28 mouse cellular contexts compared by ENCODE assay signal in genomic region chr4:9982786-9983525, GRCm38 (mm10).
DNase-seq lines count a peak whose midpoint lies in the region; ATAC-seq lines count a peak whose summit lies in the region.
"Had no signal": no experiment of that assay in that cellular context is flagged by ENCODE, and none has a peak within 500 bp of the region (broad histone marks: within the 10 kb centered on the region; RNA-seq: fewer than 3 reads in every experiment).

No protein-coding gene starts in this region.

- no peaks in the 10 kb centered on the region for H3K9me3 ChIP-seq in lung, embryonic 15.5 days
- H3K9me3 ChIP-seq: embryonic facial prominence, embryonic 12.5 days; embryonic facial prominence, embryonic 15.5 days; G1E; heart, embryonic 10.5 days; heart, embryonic 13.5 days; hindbrain, embryonic 12.5 days; hindbrain, embryonic 15.5 days had no signal

- 44% methylated on average over 7 of the region's 7 CpGs for WGBS in lung, embryonic 15.5 days

- intact Hi-C loops in heart, postnatal 36 days (cut with DNase I) = no loop called here

- no peaks in the 10 kb centered on the region for H3K27me3 ChIP-seq in lung, embryonic 15.5 days
- H3K27me3 ChIP-seq: CH12.LX; embryonic facial prominence, embryonic 12.5 days; embryonic facial prominence, embryonic 15.5 days; heart, embryonic 13.5 days; hindbrain, embryonic 12.5 days; hindbrain, embryonic 15.5 days; Patski had no signal

- peak; percentile 87; the same call in 1 of the 2 replicates for ATAC-seq in lung, embryonic 15.5 days (ENCODE audit: borderline replicate concordance, extremely low read depth, low FRiP score, low TSS enrichment)
- ATAC-seq: forebrain, embryonic 14.5 days; forebrain, postnatal 0 days; Patski had no signal

- no peak overlapping the region for H3K4me2 ChIP-seq in lung, embryonic 15.5 days
- H3K4me2 ChIP-seq: embryonic facial prominence, embryonic 12.5 days; embryonic facial prominence, embryonic 15.5 days; heart, embryonic 13.5 days; hindbrain, embryonic 12.5 days; hindbrain, embryonic 15.5 days had no signal

- H3K9ac ChIP-seq in lung, embryonic 15.5 days = no peak overlapping the region
- H3K9ac ChIP-seq: embryonic facial prominence, embryonic 12.5 days; embryonic facial prominence, embryonic 15.5 days; forebrain, postnatal 0 days; heart, embryonic 13.5 days; hindbrain, embryonic 12.5 days; hindbrain, embryonic 15.5 days had no signal

- DNase-seq in heart, adult 11 months = peak; percentile 59
- no peak for DNase-seq in heart, postnatal 36 days
- DNase-seq in lung, postnatal 4 days = no peak
- peak; percentile 8 for DNase-seq in lung, postnatal 14 days
- DNase-seq in mesoderm, embryonic 11.5 days (ENCODE audit: low read depth, low spot score) = peak; percentile 9
- DNase-seq in layer of hippocampus, postnatal 14 days (ENCODE audit: low spot score in 2 of 2) = no peak
- no peak for DNase-seq in gastrocnemius, adult 18-20 months (ENCODE audit: low spot score)
- DNase-seq: adrenal gland, postnatal 10 days; adrenal gland, postnatal 36 days; B cell, adult 2 months; cerebellum, adult 18-20 months; cerebellum, adult 9-10 months; cerebellum, postnatal 36 days; forebrain, postnatal 0 days; gastrocnemius, postnatal 25 days; heart, adult 2 months; heart, postnatal 14 days had no signal

- no peaks in the 10 kb centered on the region for H3K4me1 ChIP-seq in lung, embryonic 15.5 days
- H3K4me1 ChIP-seq: embryonic facial prominence, embryonic 12.5 days; embryonic facial prominence, embryonic 15.5 days; heart, embryonic 10.5 days; heart, embryonic 13.5 days; hindbrain, embryonic 12.5 days; hindbrain, embryonic 15.5 days had no signal

- no peaks in the 10 kb centered on the region for H3K36me3 ChIP-seq in lung, embryonic 15.5 days
- H3K36me3 ChIP-seq: embryonic facial prominence, embryonic 12.5 days; embryonic facial prominence, embryonic 15.5 days; G1E; heart, embryonic 10.5 days; heart, embryonic 13.5 days; hindbrain, embryonic 12.5 days; hindbrain, embryonic 15.5 days had no signal

- no peak overlapping the region for H3K4me3 ChIP-seq in lung, embryonic 15.5 days
- H3K4me3 ChIP-seq: embryonic facial prominence, embryonic 12.5 days; embryonic facial prominence, embryonic 15.5 days; heart, adult 2 months; heart, embryonic 10.5 days; heart, embryonic 13.5 days; hindbrain, embryonic 12.5 days; hindbrain, embryonic 15.5 days had no signal

- no peak overlapping the region for H3K27ac ChIP-seq in lung, embryonic 15.5 days
- H3K27ac ChIP-seq: embryonic facial prominence, embryonic 12.5 days; embryonic facial prominence, embryonic 15.5 days; heart, adult 2 months; heart, embryonic 10.5 days; heart, embryonic 13.5 days; hindbrain, embryonic 12.5 days; hindbrain, embryonic 15.5 days had no signal

Comparison
In these comparisons a context has a peak if more than half of its experiments do, and no peak if none do; other contexts are left out.
1. DNase-seq: peak in heart, adult 11 months (single experiment), lung, postnatal 14 days (single experiment) and mesoderm, embryonic 11.5 days (single experiment); none in heart, postnatal 36 days (0 of 2), lung, postnatal 4 days (0 of 2), layer of hippocampus, postnatal 14 days (0 of 2) and gastrocnemius, adult 18-20 months (single experiment).